Mouse (Mus musculus) hindbrain, embryonic 14.5 days (tissue): ENCODE measurements at regions not wholly inside any gene's neighbourhood (a gene's known extent, or its start where the extent isn't known, plus 50 kb on each side); places are given as distances from the start of the nearest gene placed in this dataset.
"Not testable (repeated sequence)": the region's sequence is repeated elsewhere in the genome, so short reads cannot be mapped to it uniquely, and the experiment has no call there.

Experiments
- ATAC-seq: fragments of 200-750 bp; cut with Nextera tagmentation; 2 replicates; pipeline ENCODE4 v1.8.0; 2017; ENCODE audit warnings: moderate number of reproducible peaks, mild to moderate bottlenecking, moderate TSS enrichment, moderate library complexity; ENCODE audit not compliant: low FRiP score
- DNase-seq: peaks from one replicate; pipeline ENCODE4 v3.0.0-alpha.2; 2015; ENCODE audit warnings: low spot score
- H3K27ac ChIP-seq: fragments of 300-500 bp; sonication (generic); 2 replicates; pipeline ENCODE4 v1.5.1; 2014; ENCODE audit warnings: mild to moderate bottlenecking, moderate library complexity
- H3K27me3 ChIP-seq: fragments of 300-500 bp; sonication (generic); 2 replicates; pipeline ENCODE4 v1.6.1; 2014; ENCODE audit warnings: mild to moderate bottlenecking, low read length, mixed read lengths; ENCODE audit not compliant: control insufficient read depth, insufficient read depth
- H3K36me3 ChIP-seq: fragments of 300-500 bp; sonication (generic); replicated peaks from 2 replicates; pipeline ENCODE4 v1.6.1; 2014; ENCODE audit not compliant: control insufficient read depth, insufficient read depth
- H3K4me1 ChIP-seq: fragments of 300-500 bp; sonication (generic); replicated peaks from 2 replicates; pipeline ENCODE4 v1.6.1; 2014; ENCODE audit warnings: antibody characterized with exemption, low read length, mixed read lengths; ENCODE audit not compliant: control insufficient read depth, insufficient read depth
- H3K4me2 ChIP-seq: fragments of 300-500 bp; sonication (generic); replicated peaks from 2 replicates; pipeline ENCODE4 v1.6.1; 2014; ENCODE audit warnings: mild to moderate bottlenecking, moderate library complexity
- H3K4me3 ChIP-seq: fragments of 300-500 bp; sonication (generic); replicated peaks from 2 replicates; pipeline ENCODE4 v1.5.1; 2014; ENCODE audit warnings: mild to moderate bottlenecking, low read length
- H3K9ac ChIP-seq: fragments of 300-500 bp; sonication (generic); 2 replicates; pipeline ENCODE4 v1.6.1; 2014
- H3K9me3 ChIP-seq: fragments of 300-500 bp; sonication (generic); 2 replicates; pipeline ENCODE4 v1.6.1; 2016; ENCODE audit warnings: low read length; ENCODE audit not compliant: control insufficient read depth
- WGBS: fragments of 180-500 bp; shearing (Covaris S2); extraction: QIAGEN DNeasy Blood & Tissue Kit; methylation state at CpG from one replicate; pipeline ENCODE4 v1.1.7; 2014; 5-methylcytosine and 5-hydroxymethylcytosine counted together

GRCm38 (mm10) chr17:3026859-3027258, 87.9 kb upstream of the Scaf8 start:
- DNase-seq, H3K4me1 ChIP-seq, H3K4me2 ChIP-seq, H3K27ac ChIP-seq, H3K27me3 ChIP-seq, H3K36me3 ChIP-seq, H3K4me3 ChIP-seq, ATAC-seq, H3K9ac ChIP-seq: not testable (repeated sequence)
- H3K9me3 ChIP-seq, result peaks cover 30% of the 10 kb centered on the region
- 84% methylated on average over 1 of the region's 1 CpGs for WGBS

GRCm38 (mm10) chr17:3027376-3027775, 87.4 kb upstream of the Scaf8 start:
- 76% methylated on average over 4 of the region's 4 CpGs for WGBS
- Histone ChIP-seq H3K9ac (no peak overlapping the region), H3K4me3 (no peak overlapping the region), H3K4me2 (no peak overlapping the region), H3K27me3 (no peaks in the 10 kb centered on the region), H3K9me3 (peaks cover 33% of the 10 kb centered on the region), H3K4me1 (no peaks in the 10 kb centered on the region), H3K36me3 (no peaks in the 10 kb centered on the region), H3K27ac (no peak overlapping the region)
- no peak for ATAC-seq
- no peak for DNase-seq

DNA sequence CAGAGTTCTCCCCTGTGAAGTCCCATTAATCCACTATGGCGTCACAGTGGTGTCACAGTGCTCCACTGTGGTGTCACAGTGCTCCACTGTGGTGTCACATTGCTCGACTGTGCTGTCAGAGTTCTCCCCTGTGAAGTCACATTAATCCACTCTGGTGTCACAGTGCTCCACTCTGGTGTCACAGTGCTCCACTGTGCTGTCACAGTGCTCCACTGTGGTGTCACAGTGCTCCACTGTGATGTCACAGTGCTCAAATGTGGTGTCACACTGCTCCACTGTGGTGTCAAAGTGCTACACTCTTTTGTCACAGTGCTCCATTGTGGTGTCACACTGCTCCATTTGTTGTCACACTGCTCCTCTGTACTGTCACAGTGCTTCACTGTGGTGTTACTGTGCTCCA, 85.0 kb upstream of the Scaf8 start:
- H3K27me3 ChIP-seq, H3K27ac ChIP-seq, DNase-seq, H3K36me3 ChIP-seq, H3K9ac ChIP-seq, H3K4me2 ChIP-seq, H3K4me1 ChIP-seq, H3K4me3 ChIP-seq: not testable (repeated sequence)
- H3K9me3 ChIP-seq, result peaks cover 28% of the 10 kb centered on the region
- peak; percentile 67 for ATAC-seq
- 46% methylated on average over 2 of the region's 2 CpGs for WGBS

DNA sequence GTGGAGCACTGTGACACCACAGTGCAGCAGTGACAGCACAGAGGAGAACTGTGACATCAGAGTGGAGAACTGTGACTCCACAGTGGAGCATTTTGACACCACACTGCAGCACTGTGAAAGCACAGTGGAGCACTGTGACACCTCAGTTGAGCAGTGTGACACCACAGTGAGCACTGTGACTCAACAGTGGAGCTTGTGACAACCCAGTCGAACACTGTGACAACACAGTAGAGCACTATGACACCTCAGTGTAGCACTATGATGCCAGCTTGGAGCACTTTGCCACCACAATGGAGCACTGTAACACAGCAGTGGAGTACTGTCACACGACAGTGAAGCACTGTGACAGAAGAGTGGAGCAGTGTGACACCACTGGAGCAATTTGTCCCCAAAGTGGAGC, 79.7 kb upstream of the Scaf8 start:
- Histone ChIP-seq H3K27ac (no peak overlapping the region), H3K27me3 (no peaks in the 10 kb centered on the region), H3K4me2 (no peak overlapping the region), H3K4me1 (no peaks in the 10 kb centered on the region), H3K4me3 (no peak overlapping the region), H3K9ac (no peak overlapping the region), H3K9me3 (peaks cover 28% of the 10 kb centered on the region), H3K36me3 (no peaks in the 10 kb centered on the region)
- no peak for DNase-seq
- 63% methylated on average over 2 of the region's 2 CpGs for WGBS
- no peak for ATAC-seq

GRCm38 (mm10) chr17:3037145-3037870, 77.5 kb upstream of the Scaf8 start:
- ATAC-seq, result no peak
- no peak overlapping the region for H3K4me3 ChIP-seq
- WGBS, result 54% methylated on average over 3 of the region's 3 CpGs
- no peak overlapping the region for H3K27ac ChIP-seq
- DNase-seq, result no peak
- H3K27me3 ChIP-seq, result no peaks in the 10 kb centered on the region
- no peaks in the 10 kb centered on the region for H3K4me1 ChIP-seq
- H3K4me2 ChIP-seq, result no peak overlapping the region
- H3K36me3 ChIP-seq, result no peaks in the 10 kb centered on the region
- H3K9ac ChIP-seq, result no peak overlapping the region
- peaks cover 13% of the 10 kb centered on the region for H3K9me3 ChIP-seq

DNA sequence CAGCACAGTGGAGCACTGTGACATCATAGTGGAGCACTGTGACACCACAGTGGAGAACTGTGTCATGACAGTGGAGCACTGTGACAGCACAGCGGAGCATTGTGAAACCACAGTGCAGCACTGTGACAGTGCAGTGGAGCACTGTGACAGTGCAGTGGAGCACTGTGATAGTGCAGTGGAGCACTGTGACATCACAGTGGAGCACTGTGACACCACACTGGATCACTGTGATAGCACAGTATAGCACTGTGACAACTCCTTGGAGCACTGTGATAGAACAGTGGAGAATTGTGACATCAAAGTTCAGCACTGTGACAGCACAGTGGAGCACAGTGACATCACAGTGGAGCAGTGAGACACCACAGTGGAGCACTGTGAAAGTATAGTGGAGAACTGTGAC, 76.7 kb upstream of the Scaf8 start:
- no peaks in the 10 kb centered on the region for H3K4me1 ChIP-seq
- DNase-seq, result no peak
- WGBS, result 85% methylated on average over 1 of the region's 1 CpGs
- ATAC-seq, result 0 out of 2 replicates have a peak, but pooled peaks have one; percentile 40
- no peaks in the 10 kb centered on the region for H3K27me3 ChIP-seq
- H3K4me3 ChIP-seq, result no peak overlapping the region
- no peaks in the 10 kb centered on the region for H3K36me3 ChIP-seq
- no peak overlapping the region for H3K27ac ChIP-seq
- no peak overlapping the region for H3K4me2 ChIP-seq
- peaks cover 12% of the 10 kb centered on the region for H3K9me3 ChIP-seq
- no peak overlapping the region for H3K9ac ChIP-seq

GRCm38 (mm10) chr17:3044520-3044919, 70.3 kb upstream of the Scaf8 start:
- not testable (repeated sequence) for ATAC-seq, H3K4me2 ChIP-seq, H3K9me3 ChIP-seq, DNase-seq, H3K36me3 ChIP-seq, H3K4me3 ChIP-seq, H3K27ac ChIP-seq, H3K4me1 ChIP-seq, H3K9ac ChIP-seq, H3K27me3 ChIP-seq
- WGBS, result 87% methylated on average over 20 of the region's 20 CpGs

DNA sequence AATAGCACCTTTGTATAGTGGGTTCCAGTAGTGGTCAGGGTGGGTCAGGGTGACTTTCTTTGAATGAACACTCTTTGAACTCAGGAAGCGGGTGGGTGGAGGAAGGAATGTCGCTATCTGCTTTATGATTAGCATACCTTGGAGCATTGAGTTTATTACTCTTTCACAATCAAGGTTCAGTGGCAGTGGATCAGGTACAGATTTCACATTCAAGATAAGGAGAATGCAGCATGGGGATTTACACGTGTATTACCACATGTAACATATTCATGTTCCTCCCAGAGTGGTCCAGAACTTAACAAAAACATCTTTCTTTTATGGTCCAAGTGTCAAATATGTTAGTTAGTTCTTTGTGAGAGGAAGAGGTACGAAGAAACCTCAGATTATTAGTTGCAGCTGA, 60.9 kb upstream of the Scaf8 start:
- not testable (repeated sequence) for ATAC-seq, H3K36me3 ChIP-seq, H3K4me3 ChIP-seq, H3K9me3 ChIP-seq, H3K4me2 ChIP-seq, H3K27ac ChIP-seq, H3K4me1 ChIP-seq, H3K9ac ChIP-seq, DNase-seq, H3K27me3 ChIP-seq
- WGBS, result 87% methylated on average over 4 of the region's 4 CpGs

DNA sequence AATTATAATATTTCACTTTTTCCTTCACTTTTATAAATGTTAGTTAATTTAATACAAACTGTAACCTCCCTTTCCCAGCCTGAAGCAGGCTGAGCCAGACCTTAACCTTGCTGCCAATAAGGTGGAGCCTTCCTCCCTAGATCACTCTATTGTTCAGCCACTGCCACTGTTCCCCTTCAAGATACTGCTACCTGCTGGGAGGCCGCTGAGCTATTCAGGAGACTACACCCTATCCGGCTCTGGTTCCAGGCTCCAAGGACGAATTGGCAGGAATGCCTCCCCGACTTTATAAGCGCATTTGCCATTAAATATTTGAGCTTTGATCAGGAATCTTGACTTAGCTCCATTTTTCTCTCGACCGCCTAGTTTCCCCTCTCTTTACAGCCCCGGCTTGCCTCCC, 59.9 kb upstream of the Scaf8 start:
- 31% methylated on average over 8 of the region's 8 CpGs for WGBS
- H3K9me3 ChIP-seq, H3K4me2 ChIP-seq, H3K27me3 ChIP-seq, ATAC-seq, H3K9ac ChIP-seq, H3K36me3 ChIP-seq, H3K4me3 ChIP-seq, H3K27ac ChIP-seq, DNase-seq, H3K4me1 ChIP-seq: not testable (repeated sequence)

DNA sequence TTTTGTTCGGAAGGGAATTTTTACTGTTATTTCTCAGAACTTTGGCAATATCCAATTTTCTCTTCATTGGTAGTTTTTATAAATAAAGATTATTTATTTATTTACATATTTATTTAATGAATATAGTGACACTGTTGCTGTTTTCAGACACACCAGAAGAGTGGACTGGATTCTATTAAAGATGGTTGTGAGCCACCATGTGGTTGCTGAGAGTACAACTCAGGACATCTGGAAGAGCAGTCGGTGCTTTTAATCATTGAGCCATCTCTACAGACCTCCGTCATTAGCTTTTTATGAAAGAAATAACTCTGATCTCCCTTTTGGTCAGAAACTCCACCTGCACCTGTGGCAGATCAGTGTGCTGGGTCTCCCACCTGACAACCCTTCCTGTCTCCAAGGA, 59.4 kb upstream of the Scaf8 start:
- DNase-seq, H3K27ac ChIP-seq, H3K4me3 ChIP-seq, H3K9ac ChIP-seq, ATAC-seq, H3K36me3 ChIP-seq, H3K9me3 ChIP-seq, H3K4me1 ChIP-seq, H3K27me3 ChIP-seq, H3K4me2 ChIP-seq: not testable (repeated sequence)
- WGBS, result 81% methylated on average over 3 of the region's 3 CpGs
